Mouse (Mus musculus) ovary, adult 18-20 months (tissue): ENCODE data around the gene Fam83c.

Experiments
- DNase-seq: peaks from one replicate; pipeline ENCODE4 v3.0.0; 2022; ENCODE audit warnings: low spot score, mixed read lengths

Gene Fam83c

DNA sequence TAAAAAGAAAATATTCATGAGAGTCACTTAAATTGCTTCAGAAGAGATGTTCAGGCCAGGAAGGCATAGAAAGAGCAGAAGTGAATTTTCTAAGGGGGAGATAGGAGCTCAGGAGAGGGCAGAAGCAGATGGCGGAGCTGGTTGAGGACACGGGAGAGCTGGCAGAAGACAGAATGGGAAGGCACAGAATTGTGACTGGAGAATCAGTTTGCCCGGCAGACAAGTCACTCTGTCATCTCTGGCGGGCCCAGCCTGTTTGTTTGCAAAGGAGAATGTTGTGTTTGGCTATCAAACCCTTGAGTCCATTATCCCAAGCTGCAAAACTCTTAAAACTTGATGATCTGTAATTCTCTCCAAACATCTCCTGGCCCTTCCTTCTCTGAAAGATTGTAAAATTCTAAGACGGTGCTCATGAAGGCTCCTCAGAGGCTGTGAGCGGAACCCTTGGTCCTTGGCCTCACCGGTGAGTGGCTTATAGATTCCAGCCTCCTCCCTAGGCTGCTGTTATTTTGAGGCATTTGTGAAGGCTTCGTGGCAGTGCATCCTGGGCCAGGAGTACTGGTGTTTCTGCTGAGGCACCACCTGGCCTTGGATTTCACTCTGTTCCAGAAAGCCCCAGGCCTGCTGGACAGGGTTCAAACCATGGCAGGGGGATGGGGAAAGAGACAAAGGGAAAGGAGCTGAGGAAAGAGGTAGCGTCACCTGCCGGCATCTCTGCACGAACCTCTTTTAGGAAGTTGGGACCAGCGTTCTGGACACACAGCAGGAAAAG, 39.8 kb downstream of the Fam83c start:
- DNase-seq, result no peak

DNA sequence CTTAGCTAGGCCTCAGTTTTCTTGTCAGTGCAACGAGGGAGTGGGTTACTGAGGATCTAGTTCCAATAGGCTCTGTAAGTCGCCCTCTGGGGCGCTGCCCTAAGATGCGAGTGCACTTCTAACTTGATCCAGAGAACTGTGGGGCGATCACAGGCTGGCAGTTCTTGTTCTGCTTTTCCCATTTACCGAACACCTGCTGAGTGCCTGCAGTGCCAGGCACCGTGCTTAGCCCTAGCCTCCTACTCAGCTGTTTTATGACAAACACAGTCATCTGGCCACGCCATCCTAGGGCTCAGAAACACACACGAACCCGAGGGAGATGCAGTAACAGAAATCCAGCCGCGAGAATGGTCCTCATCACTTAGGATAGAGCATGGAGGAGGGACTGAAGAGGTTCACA, 41.8 kb downstream of the Fam83c start:
- DNase-seq, result no peak

DNA sequence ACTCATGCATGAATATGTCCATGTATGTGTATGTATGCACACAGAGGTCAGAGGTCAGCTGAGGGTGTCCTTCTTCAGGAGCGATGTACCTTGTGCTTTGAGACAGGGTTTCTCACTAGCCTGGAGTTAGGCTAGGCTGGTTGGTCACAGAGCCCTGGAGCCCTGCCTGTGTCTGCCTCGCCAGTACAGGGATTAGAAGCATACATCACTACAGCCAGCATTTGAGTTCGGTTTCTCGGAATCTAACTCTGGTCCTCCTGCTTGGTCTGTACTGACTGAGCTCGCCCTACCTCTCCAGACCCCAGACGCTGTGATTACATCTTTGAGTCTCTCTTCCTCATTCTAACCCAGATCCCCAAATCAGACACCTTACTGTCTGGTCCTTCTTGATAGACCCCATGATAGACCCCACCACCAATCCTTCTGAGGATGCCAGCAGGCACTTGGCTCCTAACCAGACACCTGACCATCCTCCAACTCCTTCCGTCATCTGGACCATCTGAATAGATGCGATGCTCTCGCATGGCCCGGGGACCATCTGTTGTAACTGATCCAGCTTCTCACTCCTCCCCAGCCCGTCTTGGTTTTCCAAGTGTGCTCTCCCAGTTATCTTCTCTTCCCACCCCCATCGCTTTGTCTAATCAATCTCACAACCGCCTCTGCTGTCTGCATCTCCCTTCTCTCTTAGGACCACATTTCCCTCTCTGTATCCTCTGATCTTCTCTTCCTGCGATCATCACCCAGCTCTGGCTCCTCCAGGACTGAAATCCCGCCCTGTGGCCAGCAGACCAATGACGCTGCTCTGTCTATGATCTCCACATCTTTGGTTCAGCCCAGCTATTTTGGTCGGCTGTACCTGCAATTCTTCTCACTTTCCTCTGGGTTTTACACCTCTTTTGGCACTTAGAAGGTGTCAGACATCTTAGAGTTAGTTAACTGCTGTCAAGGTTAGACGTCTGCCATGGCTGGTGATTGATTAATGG, 46.4 kb downstream of the Fam83c start:
- DNase-seq, result no peak

DNA sequence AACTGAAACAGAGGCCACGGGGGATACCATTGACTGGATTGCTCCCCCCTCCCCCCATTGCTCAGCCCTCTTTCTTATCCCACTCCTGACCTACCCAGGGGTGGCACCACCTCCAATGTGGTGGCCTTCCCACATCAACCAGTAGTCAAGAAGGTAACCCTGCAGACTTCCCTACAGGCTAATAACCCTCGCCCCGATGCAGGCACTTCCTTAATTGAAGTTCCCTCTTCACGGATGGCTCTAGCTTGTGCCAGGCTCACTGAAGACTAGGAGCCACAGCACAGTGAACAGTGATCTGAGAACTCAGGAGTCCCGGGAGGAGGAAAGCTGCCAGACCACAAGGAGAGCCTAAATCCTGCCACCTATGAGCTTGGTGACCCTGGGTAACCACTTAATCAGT, 47.7 kb downstream of the Fam83c start:
- DNase-seq, result no peak

DNA sequence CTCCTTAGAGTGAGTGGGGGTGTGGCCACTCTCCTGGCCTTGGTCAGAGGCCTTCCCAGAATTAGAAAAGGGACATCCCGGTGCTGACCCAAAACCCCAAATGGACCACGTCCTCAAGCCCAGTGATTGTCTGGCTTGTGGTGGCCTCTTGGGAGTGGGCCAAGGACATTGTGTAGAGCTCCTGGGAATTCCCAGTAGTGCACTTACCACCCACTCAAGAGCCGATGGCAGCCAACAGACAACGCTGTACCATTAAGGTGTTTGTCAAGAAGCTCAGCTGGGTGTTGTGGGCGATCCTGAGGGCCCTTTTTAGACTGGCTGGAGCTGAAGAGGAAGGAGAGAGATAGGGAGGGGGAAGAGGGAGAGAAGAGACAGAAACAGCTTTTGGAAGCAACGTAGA, 50.1 kb downstream of the Fam83c start:
- no peak for DNase-seq

DNA sequence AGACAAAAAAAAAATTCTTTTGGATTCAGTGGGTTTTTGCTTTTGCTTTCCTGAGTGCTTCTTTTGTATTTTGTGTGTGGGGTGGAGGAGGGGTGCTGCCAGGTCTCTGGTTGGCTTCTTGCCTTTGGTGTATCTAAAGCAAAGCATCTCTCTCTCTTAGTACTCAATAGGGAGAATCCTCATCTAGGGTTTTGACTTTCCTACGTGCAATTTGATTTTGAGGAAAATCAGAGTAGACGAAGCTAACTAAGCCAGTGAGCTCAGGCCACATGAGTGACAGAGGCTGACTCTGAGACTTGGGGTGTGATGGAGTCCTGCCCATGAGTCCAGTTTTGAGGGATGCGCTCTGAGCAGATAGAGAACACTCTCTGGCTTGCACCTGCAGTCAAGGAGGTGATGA, 55.1 kb downstream of the Fam83c start:
- DNase-seq, result no peak

DNA sequence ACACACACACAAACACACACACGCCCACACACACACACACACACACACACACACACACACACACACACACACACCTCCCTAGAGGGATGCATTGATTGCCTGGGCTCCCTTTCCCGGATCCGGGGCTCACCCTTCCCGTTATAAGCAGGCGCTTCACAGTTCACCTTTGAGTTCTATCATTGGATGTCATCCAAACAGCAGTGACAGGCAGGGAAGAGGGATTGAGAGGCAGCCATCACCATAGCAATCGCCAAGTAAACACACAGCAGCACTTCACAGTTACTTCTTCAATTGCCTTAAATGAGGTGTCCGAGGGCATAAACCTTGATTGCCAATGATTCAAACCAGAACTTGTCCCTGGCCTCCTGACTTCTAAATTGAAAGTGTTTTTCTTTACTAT, 55.6 kb downstream of the Fam83c start:
- DNase-seq, result no peak

DNA sequence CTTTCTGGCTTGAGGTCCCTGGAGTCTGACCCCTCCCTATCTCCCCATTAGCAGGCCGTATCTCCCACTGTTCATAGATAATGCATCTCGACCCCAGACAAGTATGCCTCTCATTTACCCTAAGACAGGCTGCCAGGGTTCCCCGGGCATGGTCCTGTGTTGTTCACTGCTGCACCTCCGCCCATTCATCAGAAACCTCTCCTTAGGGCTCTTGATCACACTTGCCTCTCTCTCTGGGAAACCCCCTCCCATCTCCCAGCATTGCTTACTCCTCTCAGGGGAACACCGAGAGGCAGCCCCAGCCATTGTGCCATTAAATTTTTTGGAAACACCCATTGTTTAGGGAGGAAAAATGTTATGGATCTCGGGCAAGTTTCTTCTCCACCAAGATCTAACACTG, 56.6 kb downstream of the Fam83c start:
- DNase-seq, result no peak

DNA sequence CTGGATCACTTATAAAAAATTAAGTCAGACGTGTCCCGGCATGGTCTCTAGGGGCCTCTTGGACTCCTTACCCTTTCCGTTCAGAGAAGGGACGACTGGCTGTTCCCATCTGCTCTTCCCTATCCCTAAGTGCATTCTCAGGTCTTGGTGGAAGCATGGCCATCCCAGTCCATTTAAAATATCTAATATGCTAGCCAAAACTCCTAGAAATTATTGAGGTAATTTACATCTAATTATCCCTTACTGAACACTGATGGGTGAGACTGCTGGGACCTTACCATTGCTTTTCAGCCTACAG, 57.0 kb downstream of the Fam83c start:
- no peak for DNase-seq
